Mouse (Mus musculus) liver, postnatal 0 days (tissue): Measurements from ENCODE around the gene Rad51b. TPM values are rescaled to one million over a fixed set of nuclear protein-coding genes. Genes with fewer than 3 reads are reported as not detected.

ENCODE experiments used
- ATAC-seq: fragments of 200-750 bp; cut with Nextera tagmentation; 2 replicates; pipeline ENCODE4 v1.8.0; 2017; ENCODE audit warnings: mild to moderate bottlenecking, moderate library complexity
- DNase-seq: peaks from one replicate; pipeline ENCODE4 v3.0.0-alpha.2; 2016
- H3K27ac ChIP-seq: fragments of 300-500 bp; sonication (generic); 2 replicates; pipeline ENCODE4 v1.5.1; 2014; ENCODE audit warnings: antibody characterized with exemption, moderate library complexity, mild to moderate bottlenecking, low read depth
- H3K27me3 ChIP-seq: fragments of 300-500 bp; sonication (generic); 2 replicates; pipeline ENCODE4 v1.6.1; 2014; ENCODE audit warnings: low read length, control low read depth, mixed read lengths; ENCODE audit not compliant: insufficient read depth
- H3K36me3 ChIP-seq: fragments of 300-500 bp; sonication (generic); replicated peaks from 2 replicates; pipeline ENCODE4 v1.6.1; 2014; ENCODE audit warnings: mild to moderate bottlenecking, control low read depth, low read length, moderate library complexity, mixed read lengths; ENCODE audit not compliant: insufficient read depth
- H3K4me1 ChIP-seq: fragments of 300-500 bp; sonication (generic); 2 replicates; pipeline ENCODE4 v1.6.1; 2014; ENCODE audit warnings: antibody characterized with exemption, mild to moderate bottlenecking, control low read depth; ENCODE audit not compliant: insufficient read depth
- H3K4me2 ChIP-seq: fragments of 300-500 bp; sonication (generic); 2 replicates; pipeline ENCODE4 v1.6.1; 2014; ENCODE audit warnings: low read depth, mild to moderate bottlenecking, low read length, moderate library complexity, mixed read lengths
- H3K4me3 ChIP-seq: fragments of 300-500 bp; sonication (generic); 2 replicates; pipeline ENCODE4 v1.5.1; 2014; ENCODE audit warnings: low read depth, low read length
- H3K9ac ChIP-seq: fragments of 300-500 bp; sonication (generic); replicated peaks from 2 replicates; pipeline ENCODE4 v1.6.1; 2014; ENCODE audit warnings: mild to moderate bottlenecking, moderate library complexity
- H3K9me3 ChIP-seq: fragments of 300-500 bp; sonication (generic); 2 replicates; pipeline ENCODE4 v1.6.1; 2016; ENCODE audit warnings: mild to moderate bottlenecking, control low read depth, low read length, mixed read lengths
- CTCF ChIP-seq: sonication (generic); IDR thresholded peaks from 2 replicates; pipeline ENCODE4 v1.5.1; 2016; ENCODE audit warnings: antibody characterized with exemption, low read depth
- EP300 ChIP-seq: IDR thresholded peaks from 2 replicates; pipeline ENCODE4 v1.6.1; 2016; ENCODE audit warnings: antibody characterized with exemption, low read depth, mild to moderate bottlenecking
- WGBS: fragments of 180-500 bp; shearing (Covaris S2); extraction: QIAGEN DNeasy Blood & Tissue Kit; methylation state at CpG from one replicate; pipeline ENCODE4 v1.1.7; 2014; ENCODE audit not compliant: insufficient replicate concordance; 5-methylcytosine and 5-hydroxymethylcytosine counted together
- polyA plus RNA-seq: library from polyadenylated mRNA; unstranded; fragments of >200 nt; fragmentation: Nextera tagmentation; extraction: Ambion mirVana; gene quantifications from 2 replicates; pipeline ENCODE4 v1.2.1, GENCODE M21; 2015

Rad51b gene
- polyA plus RNA-seq, 1 experiment from 2014 or later, result 2.5 TPM

DNA sequence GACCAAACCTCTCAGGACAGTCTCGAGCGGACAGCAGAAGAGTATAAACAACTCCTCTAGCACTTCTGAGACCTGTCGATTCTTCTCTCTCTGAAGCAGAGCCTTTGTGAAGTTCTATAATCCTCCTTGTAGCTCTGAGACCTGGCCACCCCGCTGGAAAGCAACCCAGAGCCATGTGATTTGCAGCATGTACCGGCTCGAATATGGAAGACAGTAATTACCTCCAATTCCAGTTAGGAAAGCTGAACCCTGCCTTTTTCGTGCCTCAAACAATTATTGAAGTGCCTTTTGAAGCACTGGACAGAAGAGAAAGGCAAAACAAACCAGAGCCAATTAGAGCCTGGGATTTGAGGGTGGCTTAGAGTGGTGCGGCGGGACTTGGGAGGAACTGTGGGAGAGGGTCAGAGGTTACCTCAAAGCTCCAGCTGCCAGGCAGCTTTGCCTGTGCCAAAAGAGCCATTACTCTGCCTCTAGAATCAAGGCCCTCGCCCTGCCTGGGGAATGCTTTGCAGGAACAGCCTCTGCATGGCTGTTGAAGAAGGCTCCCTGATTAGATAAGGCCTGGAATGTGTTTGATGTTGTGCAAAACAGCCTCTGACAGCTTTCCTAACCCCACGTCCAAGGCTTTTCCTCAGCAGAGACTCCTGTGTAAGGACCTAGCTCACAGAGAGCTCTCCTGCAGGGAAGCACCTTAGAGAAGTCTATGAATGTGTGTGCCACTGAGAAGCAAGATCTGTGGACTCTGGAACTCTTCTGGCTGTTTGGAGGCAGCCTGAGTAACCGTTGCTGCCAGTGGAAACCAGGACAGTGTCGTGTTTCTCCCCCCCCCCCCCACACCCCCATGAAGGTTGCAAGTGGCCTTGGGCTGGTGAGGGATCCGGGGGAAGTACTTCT, 562.5 kb downstream of the Rad51b start:
- H3K4me2 ChIP-seq, result no peak overlapping the region
- H3K27ac ChIP-seq, result peak overlapping the region; percentile 52; the same call in 1 of the 2 replicates
- no peaks in the 10 kb centered on the region for H3K36me3 ChIP-seq
- H3K9me3 ChIP-seq, result no peaks in the 10 kb centered on the region
- ATAC-seq (0 out of 2 replicates have a peak, but pooled peaks have one; percentile 23), DNase-seq (no peak)
- TF ChIP-seq CTCF, result no peak
- TF ChIP-seq EP300, result no peak
- H3K4me3 ChIP-seq, result no peak overlapping the region
- H3K9ac ChIP-seq, result 0 out of 2 replicates have a peak overlapping the region, but pooled peaks have one; percentile 11
- peaks cover 8% of the 10 kb centered on the region for H3K4me1 ChIP-seq
- no peaks in the 10 kb centered on the region for H3K27me3 ChIP-seq
- 44% methylated on average over 13 of the region's 14 CpGs for WGBS

DNA sequence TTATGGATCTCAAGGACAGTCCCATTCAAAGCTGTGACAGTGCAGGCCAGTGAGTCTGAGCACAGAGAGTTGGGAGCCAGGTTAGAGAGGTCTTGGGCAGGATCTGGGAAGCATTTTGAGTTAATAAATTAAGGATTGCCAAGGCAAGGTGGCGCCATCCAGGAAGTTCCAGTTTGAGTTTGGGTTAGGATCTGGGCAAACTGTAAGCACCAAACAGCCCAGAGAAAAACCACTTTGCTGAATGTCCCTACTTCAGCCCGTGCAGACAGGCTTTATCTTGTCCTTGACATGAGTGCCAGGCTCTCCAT, 563.1 kb downstream of the Rad51b start:
- H3K27ac ChIP-seq, result no peak overlapping the region

More for the DNA sequence above, 563.1 kb downstream of the Rad51b start:
- Histone ChIP-seq H3K4me1 (peaks cover 8% of the 10 kb centered on the region), H3K4me3 (no peak overlapping the region), H3K9ac (0 out of 2 replicates have a peak overlapping the region, but pooled peaks have one; percentile 11), H3K27me3 (no peaks in the 10 kb centered on the region), H3K9me3 (no peaks in the 10 kb centered on the region), H3K4me2 (no peak overlapping the region), H3K36me3 (no peaks in the 10 kb centered on the region)
- no peak for TF ChIP-seq EP300
- TF ChIP-seq CTCF, result no peak
- DNase-seq (no peak), ATAC-seq (no peak)
- 53% methylated on average over 2 of the region's 2 CpGs for WGBS

Other genes starting within 250 kb of the Rad51b start
- 4.6 and 4.9 TPM in 2 replicates for gene Pigh, start 207.6 kb upstream of the Rad51b start, polyA plus RNA-seq
- 0.92 and 1.3 TPM in 2 replicates for gene Arg2, start 166.5 kb upstream of the Rad51b start, polyA plus RNA-seq
- gene Vti1b, start 124.6 kb upstream of the Rad51b start, polyA plus RNA-seq, result 40.9 and 43.5 TPM in 2 replicates
- gene Rdh11, start 105.0 kb upstream of the Rad51b start, polyA plus RNA-seq, result 8.0 and 8.8 TPM in 2 replicates
- gene Rdh12, start 88.4 kb upstream of the Rad51b start, polyA plus RNA-seq, result 1.6 and 1.8 TPM in 2 replicates
- gene Zfyve26, start 978 bp upstream of the Rad51b start, polyA plus RNA-seq, result 4.2 and 4.8 TPM in 2 replicates